Mouse (Mus musculus): Measurements from ENCODE around the gene Swsap1.

Swsap1 gene

GRCm38 (mm10) chr9:21936692-21937570, 18.6 kb upstream of the Swsap1 start, which contains the start of gene Plppr2:
Gene Plppr2 (plus strand): TSS chr9:21937033.
- DNase-seq = peak; percentile 98

- DNase-seq = no peak
These were observed 17.8 kb upstream of the Swsap1 start for GRCm38 (mm10) chr9:21937711-21938175.

- DNase-seq = no peak
These were observed 17.2 kb upstream of the Swsap1 start for GRCm38 (mm10) chr9:21938234-21938855.

- DNase-seq = no peak
These were observed 12.5 kb upstream of the Swsap1 start for GRCm38 (mm10) chr9:21943046-21943445.

- DNase-seq = no peak
These were observed 11.9 kb upstream of the Swsap1 start for GRCm38 (mm10) chr9:21943638-21944037.

GRCm38 (mm10) chr9:21944267-21944666, 11.3 kb upstream of the Swsap1 start:
- no peak for DNase-seq

- DNase-seq = no peak
These were observed 7.9 kb upstream of the Swsap1 start for GRCm38 (mm10) chr9:21947540-21948130.

- DNase-seq = no peak
These were observed 7.4 kb upstream of the Swsap1 start for GRCm38 (mm10) chr9:21948146-21948545.

GRCm38 (mm10) chr9:21948790-21949189, 6.8 kb upstream of the Swsap1 start:
- DNase-seq = no peak

- DNase-seq = peak; percentile 65
These were observed 5.2 kb upstream of the Swsap1 start for GRCm38 (mm10) chr9:21950322-21950721.

- no peak for DNase-seq
These were observed 3.6 kb upstream of the Swsap1 start for GRCm38 (mm10) chr9:21951977-21952376.

GRCm38 (mm10) chr9:21953600-21953999, 2.0 kb upstream of the Swsap1 start:
- no peak for DNase-seq

GRCm38 (mm10) chr9:21954635-21955034, 920 bp upstream of the Swsap1 start:
- no peak for DNase-seq

- no peak for DNase-seq
These were observed 358 bp upstream of the Swsap1 start for GRCm38 (mm10) chr9:21955225-21955569.

GRCm38 (mm10) chr9:21958372-21958771, 2.8 kb downstream of the Swsap1 start:
- DNase-seq = no peak

- DNase-seq = no peak
These were observed 3.7 kb downstream of the Swsap1 start for GRCm38 (mm10) chr9:21959244-21959643.

- peak; percentile 56 for DNase-seq
These were observed 4.6 kb downstream of the Swsap1 start for GRCm38 (mm10) chr9:21960135-21960534.

GRCm38 (mm10) chr9:21960558-21961208, 5.1 kb downstream of the Swsap1 start:
- DNase-seq = peak; percentile 70

- peak; percentile 19 for DNase-seq
These were observed 5.9 kb downstream of the Swsap1 start for GRCm38 (mm10) chr9:21961366-21961980.

GRCm38 (mm10) chr9:21962010-21962409, 6.5 kb downstream of the Swsap1 start:
- DNase-seq = no peak

GRCm38 (mm10) chr9:21962416-21963059, 7.0 kb downstream of the Swsap1 start:
- peak; percentile 82 for DNase-seq

GRCm38 (mm10) chr9:21963417-21963816, 7.9 kb downstream of the Swsap1 start, which contains the start of gene Epor:
Gene Epor (minus strand): TSS chr9:21963506.
- peak; percentile 71 for DNase-seq
